ENCODE assay signal across 21 mouse cellular contexts in genomic region chr1:170220351-170220750, GRCm38 (mm10). TPM values are rescaled to one million over a fixed set of nuclear protein-coding genes. Genes with fewer than 3 reads are reported as not detected.
"Had no signal": no experiment of that assay in that cellular context is flagged by ENCODE, and none has a peak within 500 bp of the region (broad histone marks: within the 10 kb centered on the region; RNA-seq: fewer than 3 reads in every experiment).

No protein-coding gene starts in this region.

- H3K4me1 ChIP-seq: lung, embryonic 15.5 days; midbrain, embryonic 13.5 days; midbrain, embryonic 15.5 days; neural tube, embryonic 12.5 days; stomach, embryonic 15.5 days had no signal

- H3K9me3 ChIP-seq: lung, embryonic 15.5 days; midbrain, embryonic 13.5 days; midbrain, embryonic 15.5 days; neural tube, embryonic 12.5 days; stomach, embryonic 15.5 days had no signal

- H3K36me3 ChIP-seq: lung, embryonic 15.5 days; midbrain, embryonic 13.5 days; midbrain, embryonic 15.5 days; neural tube, embryonic 12.5 days; stomach, embryonic 15.5 days had no signal

- ATAC-seq: lung, postnatal 0 days; midbrain, embryonic 13.5 days; midbrain, embryonic 15.5 days had no signal

- H3K27me3 ChIP-seq: lung, embryonic 15.5 days; neural tube, embryonic 12.5 days had no signal

- H3K9ac ChIP-seq: lung, embryonic 15.5 days; midbrain, embryonic 13.5 days; midbrain, embryonic 15.5 days; neural tube, embryonic 12.5 days; stomach, embryonic 15.5 days had no signal

- H3K27ac ChIP-seq: lung, embryonic 15.5 days; macrophage; midbrain, embryonic 13.5 days; midbrain, embryonic 15.5 days; neural tube, embryonic 12.5 days; stomach, embryonic 15.5 days; stomach, postnatal 0 days had no signal

- DNase-seq: lung, adult 2 months; lung, postnatal 14 days; lung, postnatal 36 days; right cerebral cortex, postnatal 14 days; thymus, adult 2 months; thymus, postnatal 25 days; thymus, postnatal 4 days had no signal

- H3K4me3 ChIP-seq: lung, embryonic 15.5 days; megakaryocyte, embryonic 14.5 days; midbrain, embryonic 13.5 days; midbrain, embryonic 15.5 days; neural tube, embryonic 12.5 days; stomach, embryonic 15.5 days had no signal

- H3K4me2 ChIP-seq: lung, embryonic 15.5 days; midbrain, embryonic 11.5 days; midbrain, embryonic 13.5 days; midbrain, embryonic 15.5 days; neural tube, embryonic 12.5 days; stomach, embryonic 15.5 days had no signal

RNA-seq across cellular contexts. Expression of gene Sh2d1b2, which starts 12.2 kb away (rescaled TPM):
- polyA plus RNA-seq: lung, adult 2 months; macrophage; midbrain, embryonic 11.5 days; midbrain, embryonic 13.5 days; midbrain, embryonic 15.5 days; midbrain, postnatal 0 days; neural tube, embryonic 12.5 days; neural tube, embryonic 14.5 days; stomach, embryonic 15.5 days; stomach, postnatal 0 days; testis, adult 2 months; urinary bladder, adult 2 months had no signal

RNA-seq across cellular contexts. Expression of gene Sh2d1b1, which starts 56.8 kb away (rescaled TPM):
- polyA plus RNA-seq: midbrain, embryonic 11.5 days; midbrain, embryonic 13.5 days; midbrain, postnatal 0 days; neural tube, embryonic 14.5 days had no signal
